Mouse (Mus musculus): ENCODE results near the gene Samd4b.

GRCm38 (mm10) chr7:28382981-28383396 lies 215.0 kb downstream of the Samd4b start:
- TF ChIP-seq RCOR1 (IDR thresholded peaks at IDR 0.05; ENCODE audit: low read depth, low read length): peak; percentile 76
- no peak for TF ChIP-seq E2F4 (IDR thresholded peaks at IDR 0.05; ENCODE audit: borderline replicate concordance, low read depth, low read length)
- TF ChIP-seq POLR2A (IDR thresholded peaks at IDR 0.05; ENCODE audit: control insufficient read depth in 1 of 2, insufficient read depth in 1 of 2, low read depth in 1 of 2, low read length in 2 of 2, poor library complexity in 1 of 2): no peak; a peak in 1 of 4 replicates
- no peak for TF ChIP-seq CTCF (IDR thresholded peaks at IDR 0.05 in 2 of 3, conservative IDR thresholded peaks at IDR 0.05 in 1 of 3; ENCODE audit: control insufficient read depth in 1 of 3, insufficient read depth in 1 of 3, low read depth in 2 of 3, low read length in 3 of 3, poor library complexity in 1 of 3, severe bottlenecking in 1 of 3)
- TF ChIP-seq ZC3H11A (IDR thresholded peaks at IDR 0.05; ENCODE audit: low read depth, low read length): no peak

Measured in MEL (cell line).